Mouse (Mus musculus): ENCODE data around the gene Ky. TPM values are rescaled to one million over a fixed set of nuclear protein-coding genes. Genes with fewer than 3 reads are reported as not detected.

The Ky gene
- total RNA-seq, 2 experiments from 2014 or later: 124 to 167 TPM

DNA sequence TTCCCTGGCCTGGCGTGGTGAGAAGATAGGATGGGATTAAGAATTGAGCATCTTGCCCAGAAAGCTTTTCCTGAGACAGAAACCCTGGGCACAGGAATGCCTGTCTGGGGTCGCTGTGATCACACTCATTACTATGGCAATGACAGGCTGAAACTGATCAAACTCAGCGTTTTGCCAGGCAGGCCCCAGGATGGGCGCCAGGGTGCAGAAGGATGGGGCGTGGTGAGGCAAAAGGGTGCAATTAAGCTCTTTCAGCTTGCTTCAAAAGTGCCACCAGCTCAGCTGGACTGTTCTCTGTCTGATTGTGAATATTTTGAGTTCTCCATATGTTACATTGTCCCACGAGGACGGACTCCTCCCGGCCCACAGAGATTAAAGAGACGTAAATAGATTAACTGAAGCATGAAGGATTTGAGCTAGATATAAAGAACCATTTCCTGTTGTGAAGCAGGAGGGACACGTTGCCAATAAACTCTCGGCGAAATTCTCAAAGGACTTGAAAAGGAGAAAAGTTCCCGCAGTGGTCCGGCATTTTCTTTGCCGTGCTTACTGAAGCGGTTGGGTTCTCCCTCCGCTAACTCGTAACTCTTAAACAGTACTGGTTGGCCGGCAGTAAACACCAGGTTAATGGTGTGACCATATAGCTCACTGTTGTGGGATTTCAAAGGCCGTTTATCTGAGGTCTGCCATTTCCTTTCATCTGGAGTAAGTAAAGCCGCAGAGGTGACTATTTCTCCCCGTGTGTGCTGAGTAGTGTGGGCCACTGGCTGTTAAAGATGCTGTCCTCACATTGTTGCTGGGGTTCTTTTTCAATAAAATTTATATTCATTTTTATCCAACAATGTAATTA is 40.1 kb downstream of the Ky start:
- intact Hi-C loops (cut with DNase I; ENCODE audit: low total_unique reads): no loop called here
- DNase-seq: no peak

DNA sequence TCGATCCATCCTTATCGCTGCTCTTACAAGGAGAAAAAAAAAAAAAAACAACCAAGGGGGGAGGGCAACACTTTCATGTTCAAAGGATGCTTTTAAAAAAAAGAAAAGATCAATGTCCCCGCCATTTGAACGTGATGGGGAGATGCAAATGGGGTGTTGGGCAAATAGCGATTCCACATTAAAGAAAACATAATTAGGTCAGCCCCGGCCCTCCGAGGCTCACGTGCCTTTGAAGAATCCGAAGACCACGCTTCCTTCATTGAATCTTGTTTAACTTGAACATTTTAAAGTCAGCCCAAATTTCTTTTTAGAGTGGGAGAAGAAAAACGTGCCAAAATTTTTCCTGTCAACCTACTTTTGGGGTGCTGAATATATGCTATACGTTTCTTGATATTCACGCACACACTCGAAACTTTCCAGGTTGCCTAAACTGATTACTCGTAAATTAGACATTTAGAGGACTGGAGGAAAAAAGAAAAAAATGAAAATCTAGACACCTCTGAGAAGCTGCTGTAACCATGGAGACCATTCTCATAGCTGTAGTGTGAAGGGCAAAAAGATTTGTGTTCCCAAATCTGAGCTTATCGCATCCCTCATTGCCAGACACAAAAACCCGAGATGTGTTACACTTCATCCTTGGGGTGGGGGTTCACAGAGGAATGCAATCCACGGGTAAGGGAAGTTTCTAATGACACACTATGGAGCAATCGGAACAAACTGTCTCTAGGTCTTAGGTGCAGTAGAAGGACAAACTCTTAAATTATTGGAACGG is 40.9 kb downstream of the Ky start:
- DNase-seq: no peak
- intact Hi-C loops (cut with DNase I; ENCODE audit: low total_unique reads): no loop called here

DNA sequence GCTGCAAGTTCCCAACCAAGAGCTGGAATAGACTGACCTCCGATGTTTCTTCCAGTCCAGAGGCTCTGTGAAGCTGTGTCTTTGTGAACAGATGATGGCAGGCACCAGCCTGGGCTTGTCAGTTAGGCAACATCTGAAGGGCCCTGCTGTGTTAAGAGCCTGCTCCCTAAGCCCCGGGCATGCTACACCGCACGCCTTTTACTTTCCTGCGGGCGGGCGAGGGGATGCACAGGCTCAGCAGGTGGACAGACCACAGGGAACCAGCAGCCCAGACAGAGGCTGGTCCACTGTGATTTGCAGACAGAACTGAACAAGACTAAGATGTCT is 41.4 kb downstream of the Ky start:
- no peak for DNase-seq
- intact Hi-C loops (cut with DNase I; ENCODE audit: low total_unique reads): no loop called here

DNA sequence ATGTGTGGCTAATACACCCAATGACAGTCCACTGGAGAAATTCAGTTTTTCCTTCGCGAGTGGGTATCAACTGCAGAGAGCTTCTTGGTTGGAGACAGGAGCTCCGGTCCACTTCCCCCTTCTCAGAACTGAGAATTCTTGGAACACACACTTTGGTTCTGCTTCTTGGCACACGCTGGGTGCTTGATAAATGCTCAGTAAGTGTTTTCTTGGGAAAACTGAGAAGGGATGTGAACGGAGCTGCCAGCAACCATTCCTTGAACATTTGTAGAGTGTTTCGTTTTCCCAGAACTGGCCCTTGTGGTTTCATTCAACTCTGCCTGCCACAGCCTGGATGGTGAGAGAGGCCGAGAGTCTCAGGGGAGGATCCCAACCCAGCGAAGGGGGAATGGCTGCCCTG is 43.7 kb downstream of the Ky start:
- intact Hi-C loops (cut with DNase I; ENCODE audit: low total_unique reads): no loop called here
- DNase-seq: no peak

DNA sequence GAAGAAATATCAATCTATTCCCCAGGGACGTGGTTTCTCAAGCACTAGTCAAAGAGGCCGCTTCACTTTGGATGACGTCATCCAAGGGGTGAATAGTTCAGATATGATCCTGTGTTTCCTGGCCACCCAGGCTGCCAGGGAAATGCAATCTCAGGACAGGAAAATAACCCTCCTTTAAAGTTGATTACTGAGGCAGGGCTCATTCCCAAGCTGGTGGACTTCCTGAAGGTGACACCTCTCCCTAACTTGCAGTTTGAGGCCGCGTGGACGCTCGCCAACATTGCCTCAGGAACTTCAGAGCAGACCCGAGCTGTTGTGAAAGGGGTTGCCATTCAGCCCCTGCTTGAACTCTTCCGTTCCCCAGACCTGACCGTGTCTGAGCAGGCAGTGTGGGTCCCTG is 46.2 kb downstream of the Ky start:
- intact Hi-C loops (cut with DNase I; ENCODE audit: low total_unique reads): no loop called here
- no peak for DNase-seq

DNA sequence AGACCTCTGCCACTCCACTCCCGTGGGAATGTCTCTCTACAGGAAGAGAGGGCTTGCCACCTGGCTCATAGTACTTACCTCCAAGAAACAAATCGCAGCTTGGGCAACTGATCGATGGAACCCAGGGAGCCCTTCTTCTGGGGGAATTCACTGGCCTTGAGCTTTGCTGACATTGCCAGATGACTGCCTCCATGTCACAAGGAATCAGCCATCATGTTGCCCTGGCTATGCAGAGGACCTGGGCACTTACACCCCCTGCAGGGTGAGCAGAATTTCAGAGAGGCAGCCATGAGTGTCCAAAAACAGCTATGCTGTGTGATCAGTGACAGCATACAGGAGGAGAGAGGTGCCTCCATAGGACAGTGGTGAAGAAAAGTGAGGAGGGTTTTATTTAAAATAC is 48.2 kb downstream of the Ky start:
- no peak for DNase-seq
- intact Hi-C loops (cut with DNase I; ENCODE audit: low total_unique reads): no loop called here

DNA sequence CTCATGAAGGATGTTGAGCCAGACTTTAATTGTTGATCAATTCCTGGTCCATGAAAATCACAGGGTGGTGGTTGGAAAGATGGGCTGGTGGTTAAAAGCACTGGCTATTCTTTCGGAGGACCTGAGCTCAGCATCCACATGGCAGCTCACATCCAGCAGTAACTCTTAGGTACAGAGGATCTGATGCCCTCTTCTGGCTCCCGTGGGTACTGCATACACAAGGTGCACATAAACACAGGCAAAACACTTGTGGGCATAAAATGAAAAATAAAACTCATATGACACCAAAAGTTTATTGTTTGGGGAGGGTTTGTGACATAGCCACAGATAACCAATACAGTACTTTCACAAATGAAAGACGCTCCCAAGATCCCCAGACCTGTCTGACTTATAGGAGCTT is 52.9 kb downstream of the Ky start:
- DNase-seq: no peak
- intact Hi-C loops (cut with DNase I; ENCODE audit: low total_unique reads): no loop called here

DNA sequence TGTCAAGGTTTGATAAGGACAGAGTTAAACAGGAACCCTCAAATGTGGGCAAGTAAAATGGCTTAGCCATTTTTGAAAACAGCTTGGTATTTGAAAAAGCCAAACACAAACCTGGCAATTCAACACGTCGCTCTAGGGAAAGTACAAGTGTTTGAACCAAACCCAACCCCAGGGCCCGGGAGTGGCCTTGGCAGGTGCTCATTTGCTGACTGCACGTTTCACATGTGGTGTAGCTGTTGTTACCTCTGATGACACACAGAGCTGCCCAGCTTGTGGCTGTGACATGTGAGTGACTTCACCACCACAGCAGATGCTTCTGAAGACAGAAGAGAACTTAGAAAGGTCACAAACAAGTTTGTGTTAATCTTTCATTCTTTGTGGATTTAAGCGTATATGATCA is 67.3 kb downstream of the Ky start:
- no peak for DNase-seq
- intact Hi-C loops (cut with DNase I; ENCODE audit: low total_unique reads): no loop called here

DNA sequence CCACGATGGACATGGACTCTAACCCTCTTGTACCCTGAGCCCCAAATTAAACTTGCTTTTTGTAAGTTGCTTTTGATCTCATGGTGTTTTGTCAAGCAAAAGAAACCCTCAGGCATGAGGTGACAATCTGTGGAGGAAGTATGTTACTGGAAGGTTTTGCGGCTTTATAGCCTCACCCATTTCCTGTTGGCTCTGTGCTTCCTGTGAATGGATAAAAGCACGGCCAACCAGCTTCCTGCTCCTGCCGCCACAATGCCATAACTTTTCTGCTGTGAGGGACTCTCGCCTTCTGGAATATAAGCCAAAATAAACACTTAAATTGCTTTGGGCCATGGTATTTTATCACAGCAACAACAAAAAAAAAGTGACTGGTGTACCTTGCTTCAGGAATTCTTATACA is 71.9 kb downstream of the Ky start:
- no peak for DNase-seq
- intact Hi-C loops (cut with DNase I; ENCODE audit: low total_unique reads): no loop called here

DNA sequence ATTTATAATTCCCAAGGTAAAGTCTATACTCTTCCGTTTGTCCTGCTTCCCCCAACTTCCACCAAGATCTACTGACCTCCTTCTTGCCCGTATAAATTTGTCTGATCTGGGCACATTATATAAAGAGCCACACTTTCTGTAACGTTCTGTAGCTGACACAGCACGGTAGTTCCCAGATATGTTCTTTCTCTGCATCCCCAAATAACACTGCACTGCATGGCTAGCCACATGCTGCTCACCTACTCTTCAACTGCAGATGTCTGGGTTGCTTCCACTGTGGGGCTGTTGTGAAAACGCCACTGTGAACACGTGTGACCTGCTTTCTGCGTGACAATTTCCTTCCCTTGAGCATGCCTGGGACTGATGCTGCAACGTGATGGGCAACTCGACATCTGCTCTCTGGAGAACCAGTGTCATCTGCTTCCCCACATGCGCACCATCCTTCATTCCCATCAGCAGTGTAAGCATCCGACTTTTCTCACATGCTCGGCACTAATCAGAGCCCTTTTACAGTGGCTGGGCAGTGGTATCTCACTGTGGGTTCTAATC is 76.4 kb downstream of the Ky start:
- DNase-seq: no peak
- intact Hi-C loops (cut with DNase I; ENCODE audit: low total_unique reads): no loop called here

DNA sequence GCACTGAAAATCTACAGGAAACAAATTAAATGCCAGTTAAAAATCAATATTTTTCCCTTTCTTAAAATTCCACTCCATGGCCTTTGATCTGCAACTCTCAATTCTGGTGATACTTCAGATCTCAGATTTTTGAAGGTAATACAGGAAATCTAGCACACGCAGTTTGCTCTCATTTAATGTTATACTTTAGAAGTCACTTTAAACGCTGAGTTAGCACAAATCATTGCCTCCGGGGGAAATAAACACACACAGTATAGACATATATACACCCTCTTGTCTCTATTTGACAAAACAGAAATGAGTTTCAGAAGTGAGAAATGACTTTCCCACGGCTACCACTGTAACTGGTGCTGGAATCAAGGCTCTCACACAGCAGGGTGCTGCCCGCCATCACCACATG is 81.8 kb downstream of the Ky start:
- no peak for DNase-seq
- intact Hi-C loops (cut with DNase I; ENCODE audit: low total_unique reads): no loop called here

DNA sequence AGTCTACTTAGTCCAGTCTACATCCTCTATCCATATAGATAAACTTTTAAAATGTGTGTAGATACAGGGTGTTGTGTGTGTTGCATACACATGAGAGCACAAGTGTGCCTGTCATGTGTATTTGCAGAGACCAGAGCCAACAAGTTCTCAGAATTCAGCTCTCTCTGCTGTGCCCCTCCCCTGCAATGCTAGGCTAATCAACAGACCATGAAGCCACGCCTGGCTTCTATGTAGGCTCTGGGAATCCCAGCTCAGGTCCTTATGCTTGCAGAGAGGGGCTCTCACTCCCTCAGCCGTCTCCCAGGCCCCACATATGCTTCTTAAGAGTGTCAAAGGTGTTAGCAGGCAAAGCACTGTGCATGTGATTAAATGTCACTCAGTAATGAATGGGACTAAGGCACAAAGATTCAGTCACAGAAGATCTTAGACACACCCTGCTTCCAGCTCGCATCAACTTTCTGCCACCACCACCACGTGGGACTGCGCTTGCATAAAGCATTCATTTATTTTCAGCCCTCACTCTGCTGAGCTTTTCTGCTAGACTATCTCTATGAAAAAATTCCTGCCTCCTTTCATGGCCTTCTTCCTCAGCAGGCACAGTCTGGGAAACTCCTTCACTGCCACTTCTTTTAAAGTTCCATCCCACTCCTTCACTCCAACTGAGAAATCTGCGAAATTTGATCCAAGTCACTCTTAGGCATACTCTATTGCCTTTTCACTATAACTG is 89.3 kb downstream of the Ky start:
- intact Hi-C loops (cut with DNase I; ENCODE audit: low total_unique reads): no loop called here
- no peak for DNase-seq

Other genes starting within 250 kb of the Ky start
- 1 to 10 TPM; 2.6 to 3.4 TPM for gene Ephb1, start 151.1 kb upstream of the Ky start, total RNA-seq (2021)
- 100 to 1,000 TPM; 223 to 226 TPM for gene Anapc13, start 120.5 kb downstream of the Ky start, total RNA-seq (2021)
- 10 to 100 TPM; 24.1 to 24.4 TPM for gene Cep63, start 120.8 kb downstream of the Ky start, total RNA-seq (2021)
- gene Amotl2, start 210.9 kb downstream of the Ky start, total RNA-seq (2021): 10 to 100 TPM; 19.4 to 25.0 TPM